9 mouse cellular contexts compared by ENCODE assay signal in genomic region chr11:120905430-120905873, GRCm38 (mm10). TPM values are rescaled to one million over a fixed set of nuclear protein-coding genes. Genes with fewer than 3 reads are reported as not detected.
DNase-seq lines count a peak whose midpoint lies in the region; ATAC-seq and TF ChIP-seq lines count a peak whose summit lies in the region.
"Had no signal": no experiment of that assay in that cellular context is flagged by ENCODE, and none has a peak within 500 bp of the region (broad histone marks: within the 10 kb centered on the region; RNA-seq: fewer than 3 reads in every experiment).

No protein-coding gene starts in this region.

- no peaks in the 10 kb centered on the region for H3K4me1 ChIP-seq in embryonic facial prominence, embryonic 13.5 days
- peaks cover 0 to 5% of the 10 kb centered on the region in 2 experiments; a peak in 2 of 4 replicates for H3K4me1 ChIP-seq in heart, embryonic 14.5 days (ENCODE audit: control insufficient read depth in 2 of 2, insufficient read depth in 2 of 2, low read length in 2 of 2)
- peaks cover 23% of the 10 kb centered on the region in 2 experiments for H3K4me1 ChIP-seq in liver, embryonic 14.5 days (replicated peaks; ENCODE audit: control insufficient read depth in 2 of 2, insufficient read depth in 2 of 2, low read length in 1 of 2)
- peaks cover 4% of the 10 kb centered on the region for H3K4me1 ChIP-seq in olfactory bulb, adult 2 months (ENCODE audit: control insufficient read depth, insufficient read depth, low read length)

- peak; percentile 69 for DNase-seq in adrenal gland, adult 8-10 months
- DNase-seq in kidney, postnatal 25 days = peak; percentile 81 to 87
- DNase-seq in liver, embryonic 14.5 days (ENCODE audit: low read depth in 3 of 3, low spot score in 3 of 3) = peak; percentile 56 to 70 (median 58)
- DNase-seq in thymus, adult 18-20 months = peak; percentile 43 to 58

- no peak overlapping the region for H3K4me2 ChIP-seq in embryonic facial prominence, embryonic 13.5 days
- no peak overlapping the region for H3K4me2 ChIP-seq in heart, embryonic 14.5 days (ENCODE audit: low read length)
- H3K4me2 ChIP-seq in liver, embryonic 14.5 days (ENCODE audit: low read depth) = no peak overlapping the region
- H3K4me2 ChIP-seq: heart, embryonic 13.5 days had no signal

- TF ChIP-seq CTCF in C2C12 (IDR thresholded peaks at IDR 0.05; ENCODE audit: control insufficient read depth, insufficient read depth, insufficient read length) = peak; percentile 99
- peak; percentile 100 for TF ChIP-seq CTCF in liver, embryonic 14.5 days (IDR thresholded peaks at IDR 0.05; ENCODE audit: low read depth)
- peak; percentile 80 for TF ChIP-seq CTCF in olfactory bulb, adult 2 months (IDR thresholded peaks at IDR 0.05; ENCODE audit: insufficient read depth, low read depth, low read length)

- no peaks in the 10 kb centered on the region for H3K27me3 ChIP-seq in C2C12 (ENCODE audit: control insufficient read depth, insufficient read depth, insufficient read length)
- no peaks in the 10 kb centered on the region for H3K27me3 ChIP-seq in embryonic facial prominence, embryonic 13.5 days
- no peaks in the 10 kb centered on the region for H3K27me3 ChIP-seq in heart, embryonic 14.5 days (ENCODE audit: control insufficient read depth, insufficient read depth, low read length)
- H3K27me3 ChIP-seq in liver, embryonic 14.5 days (ENCODE audit: control insufficient read depth, insufficient read depth, low read length) = no peaks in the 10 kb centered on the region
- H3K27me3 ChIP-seq: heart, embryonic 13.5 days had no signal

- TF ChIP-seq EP300 in liver, embryonic 14.5 days (IDR thresholded peaks at IDR 0.05; ENCODE audit: low read depth) = no peak

- H3K79me3 ChIP-seq in C2C12 (ENCODE audit: low read depth) = no peaks in the 10 kb centered on the region

- TF ChIP-seq POLR2A in olfactory bulb, adult 2 months (IDR thresholded peaks at IDR 0.05; ENCODE audit: insufficient read depth, low read depth, low read length) = no peak

- no peaks in the 10 kb centered on the region for H3K79me2 ChIP-seq in C2C12 (ENCODE audit: control insufficient read depth, insufficient read depth)

- H3ac ChIP-seq in C2C12 (ENCODE audit: control insufficient read depth, insufficient read length, low read depth) = no peak overlapping the region

- no peaks in the 10 kb centered on the region for H3K9me3 ChIP-seq in embryonic facial prominence, embryonic 13.5 days
- no peaks in the 10 kb centered on the region for H3K9me3 ChIP-seq in heart, embryonic 14.5 days (ENCODE audit: control insufficient read depth, low read length)
- no peaks in the 10 kb centered on the region for H3K9me3 ChIP-seq in liver, embryonic 14.5 days (ENCODE audit: control insufficient read depth, low read length)
- H3K9me3 ChIP-seq: heart, embryonic 13.5 days had no signal

- ATAC-seq in embryonic facial prominence, embryonic 13.5 days (ENCODE audit: insufficient number of reproducible peaks, insufficient read depth, low FRiP score, low TSS enrichment, low read depth) = peak; percentile 75; the same call in 1 of the 2 replicates
- peak; percentile 68; the same call in 1 of the 2 replicates for ATAC-seq in heart, embryonic 14.5 days (ENCODE audit: insufficient number of reproducible peaks, insufficient read depth, low FRiP score, low read depth)
- ATAC-seq in liver, embryonic 14.5 days (ENCODE audit: insufficient read depth) = peak; percentile 41

- WGBS in embryonic facial prominence, embryonic 13.5 days = 24% methylated on average over 1 of the region's 1 CpGs
- WGBS in heart, embryonic 14.5 days = 4% methylated on average over 1 of the region's 1 CpGs
- 19% methylated on average over 1 of the region's 1 CpGs for WGBS in liver, embryonic 14.5 days (ENCODE audit: insufficient replicate concordance)
- WGBS in olfactory bulb, adult 2 months = 6% methylated on average over 1 of the region's 1 CpGs

- H3K4me3 ChIP-seq in C2C12 (ENCODE audit: insufficient read depth, poor library complexity, severe bottlenecking) = no peak overlapping the region
- H3K4me3 ChIP-seq in embryonic facial prominence, embryonic 13.5 days = no peak overlapping the region
- no peak overlapping the region for H3K4me3 ChIP-seq in heart, embryonic 14.5 days (ENCODE audit: control insufficient read depth in 1 of 2, insufficient read depth in 1 of 2, low read depth in 1 of 2, low read length in 2 of 2)
- H3K4me3 ChIP-seq in liver, embryonic 14.5 days (ENCODE audit: insufficient read depth in 1 of 2, low read depth in 2 of 2, low read length in 2 of 2) = no peak overlapping the region
- no peak overlapping the region for H3K4me3 ChIP-seq in olfactory bulb, adult 2 months (ENCODE audit: insufficient read depth, low read depth, low read length)
- H3K4me3 ChIP-seq: heart, embryonic 13.5 days had no signal

- no peaks in the 10 kb centered on the region for H3K36me3 ChIP-seq in C2C12 (ENCODE audit: control insufficient read depth, insufficient read depth)
- H3K36me3 ChIP-seq in embryonic facial prominence, embryonic 13.5 days = peaks cover 29% of the 10 kb centered on the region; the same call in 1 of the 2 replicates
- no peaks in the 10 kb centered on the region for H3K36me3 ChIP-seq in heart, embryonic 14.5 days (ENCODE audit: control insufficient read depth, insufficient read depth, low read length)
- no peaks in the 10 kb centered on the region for H3K36me3 ChIP-seq in liver, embryonic 14.5 days (replicated peaks; ENCODE audit: control insufficient read depth, insufficient read depth, low read depth)

- no peak overlapping the region for H3K9ac ChIP-seq in embryonic facial prominence, embryonic 13.5 days
- no peak overlapping the region for H3K9ac ChIP-seq in heart, embryonic 14.5 days (ENCODE audit: low read length)
- H3K9ac ChIP-seq in liver, embryonic 14.5 days (replicated peaks) = no peak overlapping the region
- H3K9ac ChIP-seq: heart, embryonic 13.5 days had no signal

- H3K27ac ChIP-seq in embryonic facial prominence, embryonic 13.5 days = no peak overlapping the region
- no peak overlapping the region for H3K27ac ChIP-seq in heart, embryonic 14.5 days (replicated peaks in 1 of 2; ENCODE audit: control insufficient read depth in 1 of 2, insufficient read depth in 1 of 2, low read depth in 2 of 2, low read length in 2 of 2)
- H3K27ac ChIP-seq in liver, embryonic 14.5 days = no peak overlapping the region
- H3K27ac ChIP-seq in olfactory bulb, adult 2 months (ENCODE audit: insufficient read depth, low read depth, low read length) = no peak overlapping the region
- H3K27ac ChIP-seq: heart, embryonic 13.5 days had no signal

TF ChIP-seq in C2C12, 6 proteins besides CTCF, POLR2A, EP300 and RAD21:
- TF ChIP-seq MAX (IDR thresholded peaks at IDR 0.05) (no peak), MYOD1 (IDR thresholded peaks at IDR 0.05; ENCODE audit: control insufficient read depth, insufficient read length, low read depth) (no peak), CEBPB (IDR thresholded peaks at IDR 0.05; ENCODE audit: low read depth) (no peak), MYOG (IDR thresholded peaks at IDR 0.05; ENCODE audit: control insufficient read depth, extremely low read depth, insufficient read length) (no peak), FOSL1 (IDR thresholded peaks at IDR 0.05; ENCODE audit: insufficient read depth, low read length, poor library complexity, severe bottlenecking) (no peak), USF1 (IDR thresholded peaks at IDR 0.05; ENCODE audit: low read depth) (no peak)

RNA-seq across cellular contexts. Expression of gene Ccdc57, which starts 27.2 kb away (rescaled TPM):
- 1.1 TPM for polyA plus RNA-seq in C2C12 (2012; fragmentation: generic; extraction: Trizol)
- total RNA-seq in adrenal gland, adult 8-10 months (2022) = 10 to 100 TPM in 3 of 4 experiments, 1 to 10 TPM in 1; 9.9 to 24.5 (median 15.1) TPM
- polyA plus RNA-seq in embryonic facial prominence, embryonic 13.5 days (2015; fragmentation: Nextera tagmentation; extraction: Ambion mirVana) = 6.1 and 6.8 TPM in 2 replicates
- polyA plus RNA-seq in heart, embryonic 14.5 days (2014; fragmentation: Nextera tagmentation; extraction: Ambion mirVana) = 4.2 and 4.8 TPM in 2 replicates
- polyA plus RNA-seq in liver, embryonic 14.5 days (2012; rRNA removed) = 1.2 and 1.4 TPM in 2 replicates
- polyA plus RNA-seq in liver, embryonic 14.5 days (2014; fragmentation: Nextera tagmentation; extraction: Ambion mirVana) = 1.3 and 1.4 TPM in 2 replicates
- not detected in 2 replicates for polyA plus RNA-seq in olfactory bulb, adult 2 months (2012; ENCODE audit: insufficient read depth, insufficient read length, low replicate concordance, missing spikeins)

RNA-seq across cellular contexts. Expression of gene Slc16a3, which starts 42.8 kb away (rescaled TPM):
- polyA plus RNA-seq in C2C12 (2012; fragmentation: generic; extraction: Trizol) = 0.89 TPM
- 1 to 10 TPM in 3 of 4 experiments, under 1 TPM in 1; 0.55 to 1.7 (median 1.5) TPM for total RNA-seq in adrenal gland, adult 8-10 months (2022)
- 56.4 and 63.4 TPM in 2 replicates for polyA plus RNA-seq in embryonic facial prominence, embryonic 13.5 days (2015; fragmentation: Nextera tagmentation; extraction: Ambion mirVana)
- polyA plus RNA-seq in heart, embryonic 14.5 days (2014; fragmentation: Nextera tagmentation; extraction: Ambion mirVana) = 82.5 and 111 TPM in 2 replicates
- polyA plus RNA-seq in liver, embryonic 14.5 days (2012; rRNA removed) = 23.5 and 25.0 TPM in 2 replicates
- 25.8 and 31.6 TPM in 2 replicates for polyA plus RNA-seq in liver, embryonic 14.5 days (2014; fragmentation: Nextera tagmentation; extraction: Ambion mirVana)
- polyA plus RNA-seq in olfactory bulb, adult 2 months (2012; ENCODE audit: insufficient read depth, insufficient read length, low replicate concordance, missing spikeins) = not detected in 2 replicates

Comparison
In these comparisons a context has a peak if more than half of its experiments do, and no peak if none do; other contexts are left out.
1. RNA of gene Slc16a3, which starts 42.8 kb away (polyA plus RNA-seq): 82.5 to 111 TPM in heart, embryonic 14.5 days, 56.4 to 63.4 TPM in embryonic facial prominence, embryonic 13.5 days and 23.5 to 31.6 TPM in liver, embryonic 14.5 days; 0.89 TPM in C2C12 (single experiment) and not detected in olfactory bulb, adult 2 months; every median in the first group is over 10 times any median in the second.
2. Peak in every context shown above with its lines, with median percentiles within 50 percentile points of each other: CTCF ChIP-seq, DNase-seq and ATAC-seq.